Mouse (Mus musculus) cerebellum, adult 9-10 months (tissue): ENCODE measurements around the gene Gm21964.

Source experiments
- DNase-seq: peaks from one replicate; pipeline ENCODE4 v3.0.0; 2022

Gm21964 gene

DNA sequence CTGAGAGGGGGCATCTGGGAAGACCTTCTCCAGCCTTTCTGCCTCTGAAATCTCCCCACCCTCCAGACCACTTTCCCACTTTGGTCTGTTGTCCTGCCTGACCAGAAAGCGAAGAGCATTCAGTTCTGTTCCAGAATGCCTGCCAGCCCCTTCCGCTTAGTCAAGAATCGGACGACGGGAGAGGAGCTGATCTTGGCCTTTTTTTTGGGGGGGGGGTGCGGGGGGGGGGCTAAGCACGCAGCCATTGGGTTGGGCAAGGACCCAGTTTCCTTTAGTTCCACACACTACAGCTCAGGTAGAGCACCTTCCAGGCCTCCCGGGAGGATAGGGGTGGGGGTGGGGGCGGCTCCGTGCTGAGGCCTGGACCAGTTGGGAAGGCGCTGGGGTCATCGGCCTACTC is at the start of gene Gm21964:
Gm21964 (plus strand) TSS at position 301 of the 400 bp plus-strand sequence.
- DNase-seq = no peak

DNA sequence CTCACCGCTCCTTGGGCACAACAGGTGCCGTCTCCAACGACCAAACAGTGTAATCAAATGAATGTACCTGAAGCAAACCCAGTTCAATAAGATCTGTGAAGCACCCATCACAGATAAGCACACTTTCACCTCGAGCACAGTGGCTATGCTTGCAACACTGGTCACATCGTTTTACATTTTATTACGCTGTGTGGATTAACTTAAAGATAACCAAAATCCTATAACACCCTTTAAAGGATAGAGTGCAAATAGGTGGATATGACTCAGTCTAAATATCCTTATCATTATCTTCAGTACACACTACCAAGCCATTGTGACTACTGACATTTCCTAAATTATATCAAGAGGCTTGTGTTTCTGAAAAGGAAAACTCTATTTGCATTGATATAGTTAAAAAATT is 49.8 kb upstream of the Gm21964 start:
- no peak for DNase-seq

DNA sequence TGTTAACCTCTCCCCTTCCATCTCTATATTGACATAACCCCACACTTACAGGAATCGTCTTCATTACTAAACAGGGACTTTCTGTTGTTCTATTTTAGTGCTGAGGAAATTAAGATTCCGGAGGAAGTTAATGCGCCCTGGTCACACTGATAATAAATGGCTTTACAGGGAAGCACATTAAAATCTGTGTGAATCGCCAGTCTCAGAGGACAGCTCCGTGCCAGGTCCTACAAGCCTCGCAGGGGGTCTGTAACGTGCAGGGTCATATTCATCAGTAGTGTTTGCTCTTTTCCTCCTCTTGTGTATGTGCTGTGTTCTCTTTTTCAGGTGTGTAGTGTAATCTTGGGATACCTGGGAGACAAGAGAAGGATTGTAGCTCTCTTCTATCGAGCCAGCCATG is 42.8 kb upstream of the Gm21964 start:
- DNase-seq = no peak

DNA sequence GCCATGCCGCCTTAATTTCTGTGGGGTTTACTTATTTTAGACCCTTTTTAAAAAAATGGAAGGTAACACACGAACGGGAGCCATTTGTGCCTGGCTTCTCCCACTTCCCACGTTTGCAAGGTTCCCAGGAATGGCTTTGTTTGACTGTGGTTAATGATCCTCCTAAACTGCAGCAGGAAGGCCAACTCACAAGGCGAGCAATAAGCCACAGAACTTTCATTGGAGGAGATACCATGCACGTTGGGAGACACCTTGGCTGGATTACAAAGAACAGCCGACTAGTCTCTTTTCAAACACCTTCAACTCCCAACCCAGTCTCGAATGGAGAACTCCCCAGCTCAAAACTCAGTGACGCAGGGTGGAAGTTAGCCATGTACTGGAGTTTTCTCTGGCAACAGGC is 36.8 kb upstream of the Gm21964 start:
- no peak for DNase-seq

DNA sequence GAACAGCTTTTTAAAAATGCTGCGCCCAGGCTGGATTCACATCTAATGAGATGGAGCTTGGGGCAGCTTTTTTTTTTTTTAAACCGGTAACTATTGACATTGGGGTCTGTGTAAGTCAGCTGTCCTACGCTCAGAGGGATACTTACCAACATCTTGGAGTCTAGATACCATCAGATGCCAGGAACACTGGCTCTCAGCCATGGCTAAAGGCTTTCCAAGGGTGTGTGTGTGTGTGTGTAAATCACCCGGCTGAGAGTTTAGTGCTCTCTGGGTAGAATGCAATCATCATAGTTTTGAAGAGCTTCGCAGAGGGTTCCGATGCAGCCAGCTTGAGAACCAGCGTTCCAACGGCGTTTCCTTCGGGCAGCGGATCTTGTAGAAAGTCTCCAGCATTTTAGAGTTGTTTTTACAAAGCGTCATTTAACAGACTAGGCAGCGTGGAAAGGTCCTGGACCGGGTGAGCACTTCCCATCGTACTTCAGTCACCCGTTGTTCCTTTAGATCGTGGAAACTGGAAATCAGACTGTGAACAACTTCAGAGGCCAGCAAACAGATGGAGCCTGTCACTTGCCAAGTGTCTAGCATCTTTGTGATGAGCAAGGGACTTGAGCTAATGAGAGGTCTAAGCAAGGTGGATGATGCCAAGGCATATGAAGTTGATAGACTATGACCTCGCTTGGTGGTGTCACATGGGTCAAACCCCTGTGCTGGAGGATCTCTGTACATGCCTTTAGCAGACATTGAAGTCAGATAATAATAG is 36.2 kb upstream of the Gm21964 start:
- no peak for DNase-seq

DNA sequence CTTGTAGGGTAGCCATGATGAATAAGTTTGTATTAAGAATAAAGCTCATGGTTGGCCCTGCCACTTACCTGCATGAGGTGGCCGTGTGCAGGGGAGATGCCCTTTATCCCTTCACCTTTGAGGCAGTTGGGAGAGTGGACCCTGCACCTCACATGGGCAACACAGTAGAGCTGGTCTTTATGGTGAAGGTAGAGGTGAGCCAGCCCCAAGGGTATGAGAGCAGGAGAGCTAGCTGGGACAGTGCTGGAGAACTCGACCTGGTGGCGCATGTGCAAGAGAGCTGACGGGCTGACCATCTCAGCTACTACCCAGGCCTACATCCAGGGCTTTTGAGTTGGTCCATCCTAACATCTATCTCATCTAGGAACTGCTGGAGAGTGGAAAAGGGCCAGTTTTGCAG is 35.3 kb upstream of the Gm21964 start:
- DNase-seq = no peak

- no peak for DNase-seq
Observed at GRCm38 (mm10) chr8:110069706-110070105, 31.3 kb upstream of the Gm21964 start.

DNA sequence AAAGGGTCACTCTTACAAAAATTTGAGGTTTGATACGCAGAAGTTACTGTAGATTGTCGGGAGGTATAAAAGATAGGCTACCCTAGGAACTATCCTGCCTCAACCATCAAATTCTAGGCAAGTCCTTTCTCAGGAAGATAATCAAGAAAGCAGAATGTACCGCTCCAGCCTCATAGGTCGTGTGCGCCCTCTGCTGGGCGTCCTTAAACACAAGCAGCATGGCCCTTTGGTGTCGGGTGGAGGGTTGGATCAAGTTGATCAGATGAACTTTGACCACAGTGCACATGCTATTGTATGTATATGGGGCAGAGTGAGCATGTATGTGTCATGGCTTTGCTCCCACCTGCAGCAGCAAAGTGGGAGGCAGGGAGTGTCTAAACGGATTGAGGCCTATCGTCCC is 29.4 kb upstream of the Gm21964 start:
- peak; percentile 60 for DNase-seq

- DNase-seq = no peak
Observed at GRCm38 (mm10) chr8:110074496-110074895, 26.5 kb upstream of the Gm21964 start.

DNA sequence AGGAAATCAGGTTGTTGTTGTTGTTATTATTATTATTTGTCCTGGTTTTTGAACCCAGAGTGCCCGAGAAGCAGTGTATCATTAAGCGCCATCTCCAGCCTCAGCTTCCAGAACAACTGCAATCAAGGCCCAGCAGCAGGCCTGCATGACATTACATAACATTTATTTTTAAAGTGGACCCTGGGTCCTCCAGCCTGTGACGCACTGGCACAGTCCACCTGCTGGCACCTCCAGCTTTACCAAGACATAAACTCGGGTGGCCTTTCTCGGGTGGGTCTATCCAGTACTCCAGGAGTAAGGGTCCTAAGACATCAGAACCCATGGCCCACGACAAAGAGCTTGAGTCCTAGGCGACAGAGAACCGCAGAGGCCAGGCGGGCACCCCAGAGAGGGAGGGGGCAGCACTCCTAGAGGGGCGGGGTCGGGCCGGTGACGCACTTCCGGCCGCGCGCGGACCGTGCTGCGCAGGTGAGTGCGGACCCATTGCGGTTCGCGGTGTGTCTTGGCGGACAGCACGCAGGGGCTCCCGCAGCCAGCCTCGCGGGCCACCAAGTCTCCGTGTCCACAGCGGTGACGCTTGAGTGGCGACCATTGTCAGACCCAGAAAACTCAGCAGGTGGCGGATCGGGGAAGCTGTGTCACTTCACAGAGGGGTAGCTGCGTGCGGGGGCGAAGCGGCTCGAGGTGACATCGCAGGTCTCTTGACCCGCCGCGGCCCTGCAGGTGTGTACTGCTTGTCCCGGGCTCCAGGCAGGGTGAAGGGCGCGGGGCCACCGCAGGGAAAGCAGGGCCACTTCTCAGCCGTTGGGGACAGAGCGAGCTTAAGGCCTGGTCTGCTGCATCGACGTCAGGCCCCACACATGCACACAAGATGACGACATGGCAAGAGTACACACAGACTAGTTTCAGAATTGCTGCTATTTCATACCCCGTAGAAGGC is 21.5 kb upstream of the Gm21964 start, which contains the start of gene Zfp612:
Zfp612 (plus strand) TSS at position 465 of the 940 bp plus-strand sequence.
- peak; percentile 84 for DNase-seq

GRCm38 (mm10) chr8:110082416-110083105 is 18.4 kb upstream of the Gm21964 start:
- no peak for DNase-seq

- DNase-seq = no peak
Observed at GRCm38 (mm10) chr8:110091869-110092268, 9.1 kb upstream of the Gm21964 start.

DNA sequence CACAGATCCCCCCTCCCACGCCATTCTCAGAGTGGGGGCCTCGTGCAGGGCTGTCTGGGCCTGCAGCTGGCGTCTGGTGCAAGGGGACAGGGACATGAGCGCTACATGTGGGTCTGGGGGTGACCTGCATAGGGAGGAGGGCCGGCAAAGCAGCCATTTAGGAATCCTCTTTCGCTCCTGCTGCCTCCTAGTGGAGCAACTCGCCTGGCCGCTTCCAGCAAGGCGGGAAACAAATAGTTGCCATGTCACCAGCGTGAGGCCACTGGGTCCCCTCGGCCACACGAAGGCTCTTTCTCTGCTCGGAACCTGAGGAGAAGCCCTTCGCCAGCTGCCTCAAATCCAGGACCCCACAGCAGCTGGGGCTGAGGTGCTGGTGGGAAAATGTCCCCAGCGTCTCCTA is 669 bp downstream of the Gm21964 start:
- no peak for DNase-seq

DNA sequence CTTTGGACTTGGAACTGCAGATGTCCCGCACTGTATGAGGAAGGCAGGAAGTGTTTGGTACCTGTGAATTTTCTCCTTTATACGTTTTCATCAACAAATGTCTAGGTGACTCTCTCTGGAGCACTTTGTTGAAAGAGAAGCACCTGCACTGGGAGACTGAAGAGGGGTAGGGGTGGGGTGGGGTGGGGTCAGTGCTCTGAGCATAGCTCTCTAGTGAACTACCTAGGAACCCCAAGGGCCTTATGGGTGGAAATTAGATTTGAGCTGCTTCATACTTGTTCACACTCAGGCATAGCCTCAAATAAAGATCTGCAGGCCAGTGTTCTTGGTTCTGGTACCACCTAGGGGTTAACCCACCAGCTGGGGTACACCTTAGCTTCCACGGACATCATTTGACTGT is 1.6 kb downstream of the Gm21964 start, which contains the start of gene Gm17720:
Gm17720 (minus strand) TSS at position 101 of the 400 bp plus-strand sequence.
- DNase-seq = no peak

DNA sequence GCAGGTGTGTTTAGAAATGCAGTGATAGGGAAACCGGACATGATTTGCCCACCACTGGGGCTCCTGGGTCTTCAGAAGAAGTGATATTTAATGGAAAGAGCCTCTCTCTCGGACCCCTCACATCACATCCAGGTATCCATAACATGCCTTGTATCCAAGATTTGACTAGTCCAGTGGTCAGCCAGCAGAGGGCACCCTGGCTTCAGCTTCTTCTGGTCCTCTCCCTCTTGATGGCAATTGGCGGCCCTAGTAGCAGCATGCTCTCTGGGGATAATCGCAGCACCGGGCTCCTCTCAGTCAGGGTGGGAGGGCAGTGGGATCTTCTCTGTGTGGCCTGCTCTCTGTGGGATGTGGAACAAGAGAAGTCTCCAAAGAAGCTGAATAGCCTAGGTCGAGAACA is 18.7 kb downstream of the Gm21964 start:
- DNase-seq = peak; percentile 58

DNA sequence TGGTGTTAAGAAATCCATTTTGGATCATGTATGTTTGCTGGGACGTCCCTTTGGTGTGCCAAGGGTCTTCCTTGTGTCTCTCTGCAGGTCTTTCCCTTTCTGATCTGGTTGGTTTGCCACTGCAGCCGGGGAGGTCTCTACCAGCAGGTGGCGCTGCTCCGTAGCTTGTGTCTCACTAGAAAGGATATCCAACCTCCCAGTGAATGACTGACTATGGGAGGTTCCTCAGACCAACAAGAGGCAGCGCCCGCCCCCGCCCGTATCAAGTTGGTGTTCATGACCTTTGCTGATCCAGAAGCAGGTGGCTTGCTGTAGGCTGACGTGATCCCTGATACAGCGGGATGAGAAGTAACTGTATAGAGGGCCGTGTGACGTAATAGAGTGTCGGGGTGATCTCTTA is 29.5 kb downstream of the Gm21964 start:
- DNase-seq = peak; percentile 87

GRCm38 (mm10) chr8:110134236-110134635 is 33.2 kb downstream of the Gm21964 start:
- no peak for DNase-seq

DNA sequence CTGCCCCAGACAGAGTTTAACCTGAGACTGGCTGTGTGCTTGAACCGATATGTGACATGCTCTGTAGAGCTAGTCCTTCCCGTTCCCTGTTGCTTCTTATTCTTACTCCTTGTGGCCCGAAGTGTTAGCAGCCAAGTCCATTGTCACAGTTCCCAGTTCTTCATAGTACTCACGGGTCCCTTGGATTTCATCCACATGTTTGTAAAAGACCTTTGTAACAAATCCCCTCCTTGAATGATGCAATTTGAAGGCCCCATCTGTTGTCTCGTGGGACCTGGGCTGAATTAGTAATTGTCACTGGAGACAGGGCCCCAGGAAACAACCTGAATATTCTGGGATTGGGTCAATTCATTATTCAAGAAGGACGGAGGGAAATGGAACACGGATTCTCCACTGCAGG is 34.5 kb downstream of the Gm21964 start:
- no peak for DNase-seq

- DNase-seq = no peak
Observed at GRCm38 (mm10) chr8:110140156-110140555, 39.1 kb downstream of the Gm21964 start.

GRCm38 (mm10) chr8:110140770-110141169 is 39.8 kb downstream of the Gm21964 start:
- peak; percentile 57 for DNase-seq

DNA sequence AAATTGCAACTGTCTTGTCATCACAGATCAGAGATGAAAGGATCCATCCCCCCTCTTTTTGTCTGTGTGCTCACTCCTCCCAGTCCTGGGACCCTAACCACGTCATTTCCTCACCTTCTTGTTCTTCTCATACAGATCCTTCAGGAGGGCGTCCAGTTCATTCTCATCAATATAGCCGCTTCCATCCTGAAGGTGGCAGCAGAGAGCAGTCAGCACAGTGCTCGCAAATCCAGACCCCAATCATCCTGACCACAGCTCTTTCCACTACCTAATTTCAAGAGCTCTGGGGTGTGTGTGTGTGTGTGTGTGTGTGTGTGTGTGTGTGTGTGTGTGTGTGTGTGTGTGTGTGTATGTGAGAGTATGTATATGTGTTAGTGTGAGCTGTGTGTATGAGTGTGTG is 44.5 kb downstream of the Gm21964 start:
- peak; percentile 70 for DNase-seq

DNA sequence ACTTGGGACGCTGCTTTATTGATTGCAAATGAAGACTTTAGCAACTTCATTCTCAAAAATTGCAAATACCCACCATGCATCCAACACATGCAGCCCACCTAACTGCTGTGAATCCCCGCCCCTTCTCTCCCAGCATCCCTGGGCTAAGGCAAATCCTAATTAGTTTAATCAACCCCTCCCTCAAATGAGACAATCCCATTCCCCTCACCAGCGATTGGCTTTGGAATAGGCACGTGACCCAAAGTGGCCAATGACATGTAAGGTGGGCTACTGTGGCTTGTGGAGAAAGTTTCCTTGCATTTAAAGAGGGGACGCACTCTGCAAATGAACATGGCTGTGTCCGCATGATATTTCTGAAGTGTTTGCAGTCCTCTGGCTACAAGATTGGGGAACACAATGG is 51.9 kb downstream of the Gm21964 start:
- DNase-seq = no peak
